Mouse (Mus musculus) heart, postnatal 0 days (tissue): ENCODE results near the gene Marveld1.

Experiments
- CTCF ChIP-seq: IDR thresholded peaks from 2 replicates; pipeline ENCODE4 v1.5.1; 2016; ENCODE audit warnings: antibody characterized with exemption, control low read depth, low read depth
- EP300 ChIP-seq: IDR thresholded peaks from 2 replicates; pipeline ENCODE4 v1.6.1; 2016; ENCODE audit warnings: antibody characterized with exemption, low read depth

DNA sequence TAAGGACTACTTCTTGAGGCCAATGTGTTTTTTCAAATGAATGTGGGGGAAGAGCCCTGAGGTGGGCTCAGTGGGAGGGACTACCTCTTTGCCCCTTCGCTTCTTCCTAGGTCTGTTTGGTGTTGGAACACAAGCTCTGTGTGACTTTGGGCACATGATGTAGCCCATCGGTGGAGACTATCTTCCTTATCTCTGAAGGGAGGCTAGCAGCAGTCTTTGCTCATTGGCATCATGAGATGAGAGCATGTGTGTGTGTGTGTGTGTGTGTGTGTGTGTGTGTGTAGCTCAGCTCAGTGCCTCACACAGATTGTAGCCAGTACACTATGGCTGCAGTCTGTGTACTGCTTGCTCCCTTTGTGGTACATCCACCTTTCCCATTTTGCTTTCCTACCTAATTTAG, 30.3 kb downstream of the Marveld1 start:
- TF ChIP-seq EP300 = no peak
- no peak for TF ChIP-seq CTCF
